Mouse (Mus musculus): Measurements from ENCODE around the gene Zkscan14.

- TF ChIP-seq EP300 (IDR thresholded peaks at IDR 0.05; ENCODE audit: low read depth) = no peak
- no peak for TF ChIP-seq CTCF (IDR thresholded peaks at IDR 0.05; ENCODE audit: low read depth)
These were observed 1.3 kb downstream of the Zkscan14 start for GRCm38 (mm10) chr5:145200387-145200786.
